Mouse (Mus musculus): ENCODE measurements around the gene Ryr2.

DNA sequence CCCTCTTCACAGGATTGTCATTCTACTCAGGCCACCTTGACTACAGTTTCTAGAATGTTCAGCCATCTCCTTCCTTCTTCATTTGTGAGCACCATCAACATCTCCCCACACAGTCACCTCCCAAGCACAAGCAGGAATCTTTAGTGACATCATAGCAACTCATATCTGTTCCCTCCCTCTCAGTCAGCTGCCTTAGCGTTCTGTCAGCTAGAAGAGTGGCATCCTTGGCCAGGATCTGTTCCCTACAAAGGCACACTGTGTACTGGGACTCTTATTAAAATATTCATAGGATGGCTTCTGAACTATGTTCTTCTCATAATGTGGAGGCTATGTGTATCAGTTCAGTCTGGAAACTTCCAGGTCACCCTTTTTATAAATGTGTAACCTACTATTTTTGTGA lies 8.1 kb upstream of the Ryr2 start:
- TF ChIP-seq CTCF (IDR thresholded peaks at IDR 0.05; ENCODE audit: low read depth, low read length) (no peak), POLR2A (IDR thresholded peaks at IDR 0.05; ENCODE audit: extremely low read depth, insufficient read depth, low read length) (no peak)
